Mouse (Mus musculus) hindbrain, embryonic 13.5 days (tissue): ENCODE results near the gene Zfp827. TPM values are rescaled to one million over a fixed set of nuclear protein-coding genes. Genes with fewer than 3 reads are reported as not detected.
"Not testable (repeated sequence)": the region's sequence is repeated elsewhere in the genome, so short reads cannot be mapped to it uniquely, and the experiment has no call there.

ENCODE experiments used
- ATAC-seq: fragments of 200-750 bp; cut with Nextera tagmentation; 2 replicates; pipeline ENCODE4 v1.8.0; 2017; ENCODE audit warnings: moderate TSS enrichment; ENCODE audit not compliant: low FRiP score
- H3K27ac ChIP-seq: fragments of 300-500 bp; sonication (generic); 2 replicates; pipeline ENCODE4 v1.5.1; 2015; ENCODE audit warnings: inconsistent platforms, mild to moderate bottlenecking, moderate library complexity
- H3K27me3 ChIP-seq: fragments of 300-500 bp; sonication (generic); 2 replicates; pipeline ENCODE4 v1.6.1; 2015; ENCODE audit warnings: mild to moderate bottlenecking, inconsistent platforms
- H3K36me3 ChIP-seq: fragments of 300-500 bp; sonication (generic); 2 replicates; pipeline ENCODE4 v1.6.1; 2015; ENCODE audit warnings: mild to moderate bottlenecking, inconsistent platforms
- H3K4me1 ChIP-seq: fragments of 300-500 bp; sonication (generic); replicated peaks from 2 replicates; pipeline ENCODE4 v1.6.1; 2015; ENCODE audit warnings: inconsistent platforms
- H3K4me2 ChIP-seq: fragments of 300-500 bp; sonication (generic); 2 replicates; pipeline ENCODE4 v1.6.1; 2015; ENCODE audit warnings: inconsistent platforms, mild to moderate bottlenecking, moderate library complexity
- H3K4me3 ChIP-seq: fragments of 300-500 bp; sonication (generic); 2 replicates; pipeline ENCODE4 v1.5.1; 2015; ENCODE audit warnings: mild to moderate bottlenecking, inconsistent platforms
- H3K9ac ChIP-seq: fragments of 300-500 bp; sonication (generic); 2 replicates; pipeline ENCODE4 v1.6.1; 2015; ENCODE audit warnings: mild to moderate bottlenecking, inconsistent platforms
- H3K9me3 ChIP-seq: fragments of 300-500 bp; sonication (generic); 2 replicates; pipeline ENCODE4 v1.6.1; 2016; ENCODE audit warnings: inconsistent platforms
- WGBS: fragments of 180-500 bp; shearing (Covaris S2); methylation state at CpG from one replicate; pipeline ENCODE4 v1.1.7; 2015; 5-methylcytosine and 5-hydroxymethylcytosine counted together
- polyA plus RNA-seq: library from polyadenylated mRNA; unstranded; fragments of >200 nt; fragmentation: Nextera tagmentation; extraction: Ambion mirVana; gene quantifications from 2 replicates; pipeline ENCODE4 v1.2.1, GENCODE M21; 2015

The Zfp827 gene
- polyA plus RNA-seq, 1 experiment from 2014 or later, result 12.5 TPM

- Histone ChIP-seq H3K36me3 (peaks cover 61% of the 10 kb centered on the region), H3K9me3 (no peaks in the 10 kb centered on the region), H3K4me1 (peaks cover 8% of the 10 kb centered on the region), H3K4me3 (no peak overlapping the region), H3K27me3 (no peaks in the 10 kb centered on the region), H3K27ac (no peak overlapping the region), H3K9ac (no peak overlapping the region), H3K4me2 (no peak overlapping the region)
- ATAC-seq, result no peak
- WGBS, result 81% methylated on average over 1 of the region's 1 CpGs
These were observed 93.4 kb downstream of the Zfp827 start for GRCm38 (mm10) chr8:79121614-79122013.

DNA sequence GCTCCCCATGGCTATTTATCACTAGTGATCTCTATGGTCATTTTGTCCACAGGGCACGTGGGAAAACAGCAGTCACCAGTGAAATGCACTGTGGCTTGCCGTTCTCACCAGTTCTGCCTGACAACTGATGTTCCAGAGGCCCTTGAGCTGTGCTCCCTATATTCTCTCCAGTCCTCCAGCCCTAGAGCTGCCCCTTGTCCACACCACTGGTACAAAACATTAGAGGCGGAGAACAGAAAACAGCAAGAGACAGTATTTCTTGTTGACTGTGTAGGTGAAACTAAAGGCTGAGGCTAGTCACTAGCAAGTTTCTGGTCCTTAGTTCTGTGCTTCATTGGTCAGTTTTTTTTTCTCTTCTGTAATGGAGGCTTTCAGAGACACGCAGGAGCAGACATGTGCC is 96.0 kb downstream of the Zfp827 start:
- no peak overlapping the region for H3K9ac ChIP-seq
- H3K4me3 ChIP-seq, result no peak overlapping the region
- no peaks in the 10 kb centered on the region for H3K27me3 ChIP-seq
- 84% methylated on average over 4 of the region's 4 CpGs for WGBS
- H3K27ac ChIP-seq, result no peak overlapping the region
- H3K4me2 ChIP-seq, result no peak overlapping the region
- ATAC-seq, result no peak
- H3K36me3 ChIP-seq, result peaks cover 50% of the 10 kb centered on the region
- no peaks in the 10 kb centered on the region for H3K9me3 ChIP-seq
- peaks cover 14% of the 10 kb centered on the region for H3K4me1 ChIP-seq

DNA sequence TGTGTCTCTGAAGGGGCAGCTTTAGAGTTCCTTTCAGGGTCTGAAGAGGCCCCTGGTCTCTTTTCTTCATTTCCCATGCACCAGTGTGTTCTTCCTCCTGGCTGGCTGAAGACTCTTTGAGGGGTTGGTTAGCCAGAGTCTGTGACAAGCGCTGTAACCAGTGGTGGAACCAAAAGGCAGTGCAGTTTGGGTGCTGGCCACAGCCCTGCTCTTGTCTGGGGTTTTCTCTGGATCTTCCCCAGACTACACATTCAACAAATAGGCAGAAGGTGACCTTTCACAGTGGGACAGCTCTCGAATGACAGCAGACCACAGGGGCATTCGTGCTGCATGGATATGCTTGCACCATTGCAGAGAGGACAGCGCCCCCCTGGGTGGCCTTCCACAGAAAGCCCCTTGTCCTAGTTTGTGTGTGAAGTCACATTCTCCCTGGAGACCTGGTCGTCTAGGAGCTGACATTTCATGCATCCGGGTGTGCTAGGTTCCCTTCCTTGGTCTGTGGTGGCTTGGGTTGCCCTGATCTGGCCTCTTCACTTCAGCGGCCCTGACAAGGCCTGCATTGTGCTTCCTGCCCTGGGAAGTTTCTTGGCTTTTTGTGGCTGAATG is 99.1 kb downstream of the Zfp827 start:
- WGBS, result 55% methylated on average over 7 of the region's 7 CpGs
- H3K9ac ChIP-seq, result no peak overlapping the region
- peak overlapping the region; percentile 23; the same call in 1 of the 2 replicates for H3K27ac ChIP-seq
- H3K4me2 ChIP-seq, result no peak overlapping the region
- H3K36me3 ChIP-seq, result peaks cover 41% of the 10 kb centered on the region
- ATAC-seq, result peak; percentile 36; the same call in 1 of the 2 replicates
- no peaks in the 10 kb centered on the region for H3K9me3 ChIP-seq
- H3K4me1 ChIP-seq, result peaks cover 14% of the 10 kb centered on the region
- no peaks in the 10 kb centered on the region for H3K27me3 ChIP-seq
- H3K4me3 ChIP-seq, result no peak overlapping the region

DNA sequence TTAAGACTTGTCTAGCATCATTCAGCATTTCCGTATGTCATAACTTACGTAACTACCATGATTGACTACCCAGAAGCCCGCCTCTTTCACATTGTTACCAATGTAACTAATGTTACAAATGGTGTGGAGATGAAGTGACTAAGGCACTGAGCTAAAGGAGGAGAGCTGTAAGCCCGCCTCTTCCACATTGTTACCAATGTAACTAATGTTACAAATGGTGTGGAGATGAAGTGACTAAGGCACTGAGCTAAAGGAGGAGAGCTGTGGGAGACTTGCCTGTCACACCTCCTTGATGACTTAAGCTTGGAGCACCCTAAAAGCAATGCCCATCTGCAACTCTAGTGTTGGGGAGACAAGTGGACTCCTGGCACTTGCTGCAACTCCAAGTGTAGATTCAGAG is 100.3 kb downstream of the Zfp827 start:
- not testable (repeated sequence) for H3K4me3 ChIP-seq, H3K27me3 ChIP-seq, H3K9ac ChIP-seq, ATAC-seq, H3K27ac ChIP-seq, H3K9me3 ChIP-seq, H3K4me2 ChIP-seq
- WGBS, result 97% methylated on average over 4 of the region's 4 CpGs
- Histone ChIP-seq H3K4me1 (peaks cover 14% of the 10 kb centered on the region), H3K36me3 (peaks cover 43% of the 10 kb centered on the region)

- Histone ChIP-seq H3K36me3 (peaks cover 60% of the 10 kb centered on the region), H3K4me2 (no peak overlapping the region), H3K4me1 (peaks cover 3% of the 10 kb centered on the region; the same call in 1 of the 2 replicates), H3K4me3 (no peak overlapping the region), H3K27me3 (no peaks in the 10 kb centered on the region), H3K9me3 (no peaks in the 10 kb centered on the region), H3K27ac (no peak overlapping the region), H3K9ac (no peak overlapping the region)
- WGBS, result 97% methylated on average over 4 of the region's 4 CpGs
- no peak for ATAC-seq
These were observed 111.4 kb downstream of the Zfp827 start for GRCm38 (mm10) chr8:79139614-79140013.

GRCm38 (mm10) chr8:79140981-79141380 is 112.7 kb downstream of the Zfp827 start:
- no peak for ATAC-seq
- Histone ChIP-seq H3K9me3 (no peaks in the 10 kb centered on the region), H3K27me3 (no peaks in the 10 kb centered on the region), H3K4me1 (peaks cover 14% of the 10 kb centered on the region; the same call in 1 of the 2 replicates), H3K9ac (no peak overlapping the region), H3K27ac (no peak overlapping the region), H3K4me3 (no peak overlapping the region), H3K4me2 (no peak overlapping the region), H3K36me3 (peaks cover 60% of the 10 kb centered on the region)
- WGBS, result 86% methylated on average over 8 of the region's 8 CpGs

DNA sequence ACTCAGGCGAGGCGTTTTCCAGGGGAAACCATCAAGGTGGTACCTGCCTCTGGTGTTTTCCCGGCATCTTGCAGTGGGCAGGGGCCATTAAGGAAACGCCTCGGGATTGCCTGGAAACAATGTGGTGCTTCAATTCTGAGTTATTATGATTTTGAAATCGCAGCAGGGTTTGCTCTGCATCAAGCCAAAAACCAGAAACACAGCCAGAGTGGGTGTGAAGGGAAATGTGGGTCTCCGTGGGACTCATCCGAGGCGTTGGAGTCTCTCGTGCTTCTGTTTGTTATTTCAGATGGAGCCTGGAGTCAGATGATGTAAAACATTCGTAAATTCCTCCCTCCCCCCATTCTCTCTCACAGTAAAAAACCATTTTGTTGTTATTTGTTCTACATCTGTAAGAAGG is 113.4 kb downstream of the Zfp827 start:
- ATAC-seq, result no peak
- no peak overlapping the region for H3K4me3 ChIP-seq
- no peak overlapping the region for H3K9ac ChIP-seq
- no peaks in the 10 kb centered on the region for H3K9me3 ChIP-seq
- H3K27me3 ChIP-seq, result no peaks in the 10 kb centered on the region
- H3K4me2 ChIP-seq, result no peak overlapping the region
- WGBS, result 85% methylated on average over 11 of the region's 11 CpGs
- peaks cover 14% of the 10 kb centered on the region; the same call in 1 of the 2 replicates for H3K4me1 ChIP-seq
- H3K27ac ChIP-seq, result no peak overlapping the region
- peaks cover 54% of the 10 kb centered on the region for H3K36me3 ChIP-seq

DNA sequence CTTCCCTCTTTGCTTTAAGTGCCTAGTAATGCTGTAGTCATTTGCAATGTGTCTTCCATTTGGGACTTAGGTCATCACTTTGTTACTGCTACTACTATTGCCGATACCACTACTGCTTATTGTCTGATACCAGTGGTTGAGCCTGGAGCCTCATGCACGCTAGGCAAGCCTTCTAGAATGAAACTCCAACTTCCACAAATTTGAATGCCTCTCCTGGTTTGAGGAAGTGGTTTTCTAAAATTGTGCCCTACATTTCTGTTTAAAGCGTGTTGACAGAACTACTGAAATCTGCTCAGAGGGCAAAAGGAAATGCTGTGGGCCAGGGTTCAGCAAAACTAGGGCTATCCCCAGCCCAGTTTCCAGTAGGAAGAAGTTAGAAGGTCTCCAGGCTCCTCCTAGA is 115.5 kb downstream of the Zfp827 start:
- Histone ChIP-seq H3K4me3 (no peak overlapping the region), H3K4me1 (peaks cover 14% of the 10 kb centered on the region; the same call in 1 of the 2 replicates), H3K36me3 (peaks cover 36% of the 10 kb centered on the region), H3K9me3 (no peaks in the 10 kb centered on the region), H3K9ac (no peak overlapping the region), H3K27me3 (no peaks in the 10 kb centered on the region), H3K27ac (no peak overlapping the region), H3K4me2 (no peak overlapping the region)
- WGBS, result 96% methylated on average over 3 of the region's 3 CpGs
- ATAC-seq, result no peak

DNA sequence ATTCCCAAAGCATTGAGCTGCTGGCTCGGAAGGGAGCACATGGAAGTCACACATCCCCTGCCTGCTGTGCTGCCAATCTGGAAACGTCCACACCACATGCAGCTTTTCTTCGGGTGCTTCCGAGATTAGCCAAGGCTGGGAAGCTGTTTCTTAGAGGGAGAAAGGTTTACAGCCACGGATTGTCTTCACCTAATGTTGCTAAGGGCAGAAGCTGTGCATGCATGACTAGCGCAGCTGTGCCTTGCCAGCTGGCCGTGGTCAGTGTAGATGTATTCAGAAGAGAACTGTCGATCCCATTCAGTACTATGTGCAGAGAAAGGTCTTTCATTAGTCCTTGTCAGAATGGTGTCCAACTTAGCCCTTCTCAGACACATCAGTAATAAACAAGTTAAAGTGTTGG is 117.0 kb downstream of the Zfp827 start:
- no peaks in the 10 kb centered on the region for H3K27me3 ChIP-seq
- no peaks in the 10 kb centered on the region for H3K9me3 ChIP-seq
- peaks cover 14% of the 10 kb centered on the region; the same call in 1 of the 2 replicates for H3K4me1 ChIP-seq
- peak; percentile 67; the same call in 1 of the 2 replicates for ATAC-seq
- no peak overlapping the region for H3K4me3 ChIP-seq
- H3K9ac ChIP-seq, result no peak overlapping the region
- WGBS, result 63% methylated on average over 8 of the region's 8 CpGs
- H3K27ac ChIP-seq, result 0 out of 2 replicates have a peak overlapping the region, but pooled peaks have one; percentile 13
- H3K36me3 ChIP-seq, result peaks cover 32% of the 10 kb centered on the region
- H3K4me2 ChIP-seq, result no peak overlapping the region

- no peak for ATAC-seq
These were observed 117.4 kb downstream of the Zfp827 start for GRCm38 (mm10) chr8:79145626-79146025.

GRCm38 (mm10) chr8:79148799-79149198 is 120.6 kb downstream of the Zfp827 start:
- Histone ChIP-seq H3K36me3 (peaks cover 28% of the 10 kb centered on the region), H3K4me2 (no peak overlapping the region), H3K4me3 (no peak overlapping the region), H3K27me3 (no peaks in the 10 kb centered on the region), H3K27ac (no peak overlapping the region), H3K4me1 (peaks cover 14% of the 10 kb centered on the region; the same call in 1 of the 2 replicates), H3K9ac (no peak overlapping the region), H3K9me3 (no peaks in the 10 kb centered on the region)
- ATAC-seq, result no peak
- WGBS, result 92% methylated on average over 10 of the region's 10 CpGs

More at GRCm38 (mm10) chr8:79145626-79146025, 117.4 kb downstream of the Zfp827 start:
- 93% methylated on average over 10 of the region's 10 CpGs for WGBS
- Histone ChIP-seq H3K27ac (peak overlapping the region; percentile 13; the same call in 1 of the 2 replicates), H3K36me3 (peaks cover 32% of the 10 kb centered on the region), H3K9me3 (no peaks in the 10 kb centered on the region), H3K27me3 (no peaks in the 10 kb centered on the region), H3K9ac (no peak overlapping the region), H3K4me2 (no peak overlapping the region), H3K4me3 (no peak overlapping the region), H3K4me1 (peaks cover 14% of the 10 kb centered on the region; the same call in 1 of the 2 replicates)

DNA sequence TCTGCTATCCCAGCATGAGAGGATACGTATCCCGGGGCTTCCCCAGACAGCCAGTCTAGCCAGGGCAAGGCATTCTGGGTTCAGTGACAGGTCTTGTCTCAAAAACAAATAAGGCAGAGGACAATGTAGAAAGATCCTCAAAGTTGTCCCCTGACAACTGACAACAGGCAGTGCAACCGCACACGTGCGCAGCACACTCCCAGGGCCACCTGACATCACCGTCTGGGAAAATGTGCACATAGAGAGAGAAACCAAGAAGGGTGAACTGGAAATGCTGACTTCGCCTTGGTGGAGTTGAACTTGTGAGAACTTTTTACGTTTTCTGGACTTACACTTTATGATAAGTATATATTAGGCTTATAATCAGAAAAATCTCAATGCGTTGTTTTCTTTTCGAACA is 121.6 kb downstream of the Zfp827 start:
- Histone ChIP-seq H3K4me1 (peaks cover 9% of the 10 kb centered on the region; the same call in 1 of the 2 replicates), H3K9me3 (no peaks in the 10 kb centered on the region), H3K4me2 (no peak overlapping the region), H3K27ac (no peak overlapping the region), H3K36me3 (peaks cover 32% of the 10 kb centered on the region), H3K4me3 (no peak overlapping the region), H3K27me3 (no peaks in the 10 kb centered on the region), H3K9ac (no peak overlapping the region)
- ATAC-seq, result no peak
- WGBS, result 92% methylated on average over 10 of the region's 10 CpGs
